ENCODE assay signal across 23 mouse cellular contexts in the genomic region with DNA sequence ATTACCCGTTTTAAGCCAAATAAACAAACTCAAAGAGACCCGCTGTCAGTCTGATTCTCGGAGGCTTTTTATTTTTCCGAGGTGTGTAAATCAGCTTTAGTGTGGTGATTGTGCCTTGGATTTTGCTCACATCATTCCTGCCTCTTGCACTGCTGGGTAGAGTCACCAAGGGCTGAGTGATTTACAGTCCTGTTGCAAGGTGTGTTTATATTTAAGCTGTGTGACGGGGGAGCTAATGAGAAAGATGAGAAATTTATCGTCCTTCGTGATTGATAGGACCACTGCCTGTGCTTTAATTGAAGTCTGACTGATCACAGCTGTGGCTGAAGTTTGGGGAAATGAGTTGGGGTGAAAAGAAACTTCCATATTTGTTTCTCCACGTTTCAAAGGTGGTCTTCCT.
"Had no signal": no experiment of that assay in that cellular context is flagged by ENCODE, and none has a peak within 500 bp of the region (broad histone marks: within the 10 kb centered on the region; RNA-seq: fewer than 3 reads in every experiment).

No protein-coding gene starts in this region.

- H3K9me3 ChIP-seq: heart, embryonic 13.5 days; heart, embryonic 15.5 days; hindbrain, embryonic 13.5 days; hindbrain, embryonic 15.5 days; intestine, embryonic 15.5 days; limb, embryonic 15.5 days; liver, embryonic 12.5 days had no signal

- H3K36me3 ChIP-seq: heart, embryonic 13.5 days; heart, embryonic 15.5 days; hindbrain, embryonic 15.5 days; intestine, embryonic 15.5 days; limb, embryonic 15.5 days; liver, embryonic 12.5 days had no signal

- H3K4me3 ChIP-seq: heart, adult 2 months; heart, embryonic 13.5 days; heart, embryonic 15.5 days; hindbrain, embryonic 13.5 days; hindbrain, embryonic 15.5 days; intestine, embryonic 15.5 days; layer of hippocampus, adult 2 months; left cerebral cortex, adult 2 months; liver, embryonic 12.5 days had no signal

- H3K27me3 ChIP-seq: heart, embryonic 13.5 days; heart, embryonic 15.5 days; hindbrain, embryonic 13.5 days; hindbrain, embryonic 15.5 days; intestine, embryonic 15.5 days; limb, embryonic 15.5 days; liver, embryonic 12.5 days had no signal

- H3K4me2 ChIP-seq: heart, embryonic 11.5 days; heart, embryonic 13.5 days; heart, embryonic 15.5 days; hindbrain, embryonic 13.5 days; hindbrain, embryonic 15.5 days; intestine, embryonic 15.5 days; limb, embryonic 15.5 days; liver, embryonic 12.5 days had no signal

- H3K27ac ChIP-seq: heart, adult 2 months; heart, embryonic 13.5 days; heart, embryonic 15.5 days; hindbrain, embryonic 13.5 days; hindbrain, embryonic 15.5 days; hindbrain, postnatal 0 days; intestine, embryonic 15.5 days; layer of hippocampus, adult 2 months; left cerebral cortex, adult 2 months; limb, embryonic 15.5 days; liver, embryonic 12.5 days; liver, embryonic 14.5 days had no signal

- ATAC-seq: forebrain, postnatal 0 days; hindbrain, postnatal 0 days; intestine, postnatal 0 days; liver, embryonic 12.5 days had no signal

- DNase-seq: forebrain, postnatal 0 days; gastrocnemius, postnatal 14 days; gastrocnemius, postnatal 36 days; heart, adult 11 months; heart, adult 2 months; heart, postnatal 14 days; heart, postnatal 36 days; kidney, adult 18-20 months; kidney, adult 8-10 months; kidney, postnatal 10 days had no signal

- H3K9ac ChIP-seq: forebrain, postnatal 0 days; heart, embryonic 13.5 days; heart, embryonic 15.5 days; hindbrain, embryonic 13.5 days; hindbrain, embryonic 15.5 days; intestine, embryonic 15.5 days; limb, embryonic 15.5 days; liver, embryonic 12.5 days; liver, embryonic 14.5 days had no signal
